Mouse (Mus musculus) forebrain, embryonic 15.5 days (tissue): Measurements from ENCODE around the gene Unc13d. TPM values are rescaled to one million over a fixed set of nuclear protein-coding genes. Genes with fewer than 3 reads are reported as not detected.
A peak's percentile ranks its signal among the peaks of the same experiment; 100 is the strongest.
"Not testable (repeated sequence)": the region's sequence is repeated elsewhere in the genome, so short reads cannot be mapped to it uniquely, and the experiment has no call there.

Source experiments
- ATAC-seq: fragments of 200-750 bp; cut with Nextera tagmentation; replicated peaks from 2 replicates; pipeline ENCODE4 v1.8.0; 2017; ENCODE audit warnings: mild to moderate bottlenecking, moderate TSS enrichment, moderate library complexity
- H3K27ac ChIP-seq: fragments of 300-500 bp; sonication (generic); replicated peaks from 2 replicates; pipeline ENCODE4 v1.5.1; 2015; ENCODE audit warnings: mild to moderate bottlenecking, inconsistent platforms
- H3K27me3 ChIP-seq: fragments of 300-500 bp; sonication (generic); 2 replicates; pipeline ENCODE4 v1.6.1; 2015; ENCODE audit warnings: inconsistent platforms
- H3K36me3 ChIP-seq: fragments of 300-500 bp; sonication (generic); 2 replicates; pipeline ENCODE4 v1.6.1; 2015; ENCODE audit warnings: mild to moderate bottlenecking, inconsistent platforms
- H3K4me1 ChIP-seq: fragments of 300-500 bp; sonication (generic); 2 replicates; pipeline ENCODE4 v1.6.1; 2015; ENCODE audit warnings: inconsistent platforms
- H3K4me2 ChIP-seq: fragments of 300-500 bp; sonication (generic); replicated peaks from 2 replicates; pipeline ENCODE4 v1.6.1; 2015; ENCODE audit warnings: mild to moderate bottlenecking, inconsistent platforms
- H3K4me3 ChIP-seq: fragments of 300-500 bp; sonication (generic); 2 replicates; pipeline ENCODE4 v1.5.1; 2015; ENCODE audit warnings: mild to moderate bottlenecking, inconsistent platforms
- H3K9ac ChIP-seq: fragments of 300-500 bp; sonication (generic); replicated peaks from 2 replicates; pipeline ENCODE4 v1.6.1; 2015; ENCODE audit warnings: mild to moderate bottlenecking, inconsistent platforms
- H3K9me3 ChIP-seq: fragments of 300-500 bp; sonication (generic); 2 replicates; pipeline ENCODE4 v1.6.1; 2016; ENCODE audit warnings: inconsistent platforms
- WGBS: fragments of 180-500 bp; shearing (Covaris S2); methylation state at CpG from one replicate; pipeline ENCODE4 v1.1.7; 2015; ENCODE audit warnings: mixed read lengths; 5-methylcytosine and 5-hydroxymethylcytosine counted together
- polyA plus RNA-seq: library from polyadenylated mRNA; unstranded; fragments of >200 nt; fragmentation: Nextera tagmentation; extraction: Ambion mirVana; gene quantifications from 2 replicates; pipeline ENCODE4 v1.2.1, GENCODE M21; 2015

Gene Unc13d
- polyA plus RNA-seq, 1 experiment from 2014 or later: 0.70 TPM

DNA sequence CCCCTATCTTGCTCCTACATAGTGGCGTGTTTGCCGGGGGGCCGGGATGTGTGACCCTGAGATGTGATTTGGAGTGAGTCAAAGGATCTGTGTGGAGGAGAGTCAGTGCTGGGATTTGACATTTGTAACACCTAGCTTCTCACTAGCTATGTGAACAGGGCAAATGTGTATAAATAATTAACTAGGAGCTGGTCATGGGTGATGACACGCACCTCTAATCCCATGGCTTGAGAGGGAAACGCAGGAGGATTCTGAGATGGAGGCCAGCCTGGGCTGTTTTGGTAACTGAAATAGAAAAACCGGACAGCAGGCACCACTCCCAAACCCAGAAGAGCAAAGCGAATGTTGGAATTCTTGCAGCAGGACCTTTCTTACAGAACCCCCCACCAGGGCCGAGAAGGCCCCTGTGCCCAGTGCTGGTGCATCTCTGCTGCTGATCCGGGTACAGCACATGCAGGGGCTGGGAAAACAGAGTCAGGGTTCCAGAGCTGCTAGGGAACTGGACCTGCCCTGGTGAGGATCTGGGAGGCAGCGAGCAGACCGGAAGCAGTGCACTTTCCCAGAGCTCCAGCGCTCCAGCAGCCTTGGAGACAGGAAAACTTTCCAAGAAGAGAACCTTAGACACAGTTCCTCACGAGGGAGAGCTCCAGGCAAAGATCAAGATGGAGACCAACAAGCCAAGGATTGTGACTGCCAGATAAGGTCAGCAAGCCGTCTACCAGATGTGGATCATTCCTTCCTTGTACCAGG, 21.1 kb upstream of the Unc13d start:
- H3K36me3 ChIP-seq: no peaks in the 10 kb centered on the region
- WGBS: 83% methylated on average over 14 of the region's 14 CpGs
- H3K4me1 ChIP-seq: peaks cover 17% of the 10 kb centered on the region
- H3K9me3 ChIP-seq: no peaks in the 10 kb centered on the region
- no peak overlapping the region for H3K9ac ChIP-seq
- ATAC-seq: no peak
- no peak overlapping the region for H3K27ac ChIP-seq
- H3K27me3 ChIP-seq: no peaks in the 10 kb centered on the region
- no peak overlapping the region for H3K4me2 ChIP-seq
- H3K4me3 ChIP-seq: no peak overlapping the region

- Histone ChIP-seq H3K4me1 (0 out of 2 replicates have a peak, but pooled peaks cover 1% of the 10 kb centered on the region), H3K4me2 (no peak overlapping the region), H3K4me3 (no peak overlapping the region), H3K27me3 (no peaks in the 10 kb centered on the region), H3K36me3 (no peaks in the 10 kb centered on the region), H3K9me3 (no peaks in the 10 kb centered on the region), H3K9ac (no peak overlapping the region), H3K27ac (no peak overlapping the region)
- no peak for ATAC-seq
- WGBS: 92% methylated on average over 5 of the region's 5 CpGs
Measured at GRCm38 (mm10) chr11:116096213-116097108, 18.7 kb upstream of the Unc13d start.

DNA sequence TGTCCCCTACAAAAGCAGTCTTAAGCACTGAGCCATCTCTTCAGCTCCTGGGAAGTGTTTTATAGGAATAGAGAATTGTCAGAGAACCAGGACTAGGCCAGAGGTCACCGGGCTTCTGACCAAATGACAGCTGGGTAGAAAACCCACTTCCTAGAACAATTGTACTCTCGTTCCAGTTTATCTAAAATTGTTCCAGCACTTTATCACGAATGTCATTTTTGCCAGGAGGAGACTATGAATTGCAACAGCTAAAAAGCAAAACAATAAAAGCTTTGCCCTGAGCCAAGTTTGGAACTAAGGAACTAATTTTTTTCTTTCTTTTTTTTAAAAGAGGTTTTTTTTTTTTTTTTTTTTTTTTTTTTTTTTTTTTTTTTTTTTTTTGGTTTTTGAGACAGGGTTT, 17.8 kb upstream of the Unc13d start:
- ATAC-seq: no peak

GRCm38 (mm10) chr11:116093771-116094565, 16.2 kb upstream of the Unc13d start:
- Histone ChIP-seq H3K9ac (no peak overlapping the region), H3K4me2 (no peak overlapping the region), H3K27ac (no peak overlapping the region), H3K4me3 (no peak overlapping the region), H3K27me3 (no peaks in the 10 kb centered on the region), H3K4me1 (no peaks in the 10 kb centered on the region), H3K36me3 (no peaks in the 10 kb centered on the region), H3K9me3 (no peaks in the 10 kb centered on the region)
- no peak for ATAC-seq
- 73% methylated on average over 16 of the region's 16 CpGs for WGBS

More for the DNA sequence above, 17.8 kb upstream of the Unc13d start:
- Histone ChIP-seq H3K4me1 (no peaks in the 10 kb centered on the region), H3K9me3 (no peaks in the 10 kb centered on the region), H3K9ac (no peak overlapping the region), H3K36me3 (no peaks in the 10 kb centered on the region), H3K4me3 (no peak overlapping the region), H3K27ac (no peak overlapping the region), H3K4me2 (no peak overlapping the region), H3K27me3 (no peaks in the 10 kb centered on the region)
- 87% methylated on average over 3 of the region's 3 CpGs for WGBS

DNA sequence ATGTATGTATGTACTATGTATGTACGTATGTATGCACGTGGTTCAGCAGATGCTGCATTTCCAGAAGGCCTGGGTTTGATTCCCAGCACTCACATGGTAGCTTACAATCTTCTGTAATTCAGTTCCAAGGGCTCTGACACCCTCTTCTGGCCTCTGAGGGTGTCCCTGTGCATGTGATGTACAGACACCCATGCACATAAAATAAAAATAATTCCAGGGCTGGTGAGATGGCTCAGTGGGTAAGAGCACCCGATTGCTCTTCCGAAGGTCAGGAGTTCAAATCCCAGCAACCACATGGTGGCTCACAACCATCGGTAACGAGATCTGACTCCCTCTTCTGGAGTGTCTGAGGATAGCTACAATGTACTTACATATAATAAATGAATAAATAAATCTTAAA, 15.2 kb upstream of the Unc13d start:
- not testable (repeated sequence) for H3K4me1 ChIP-seq, H3K9me3 ChIP-seq, H3K4me3 ChIP-seq, H3K36me3 ChIP-seq, H3K27me3 ChIP-seq, H3K4me2 ChIP-seq, H3K27ac ChIP-seq, ATAC-seq, H3K9ac ChIP-seq
- 93% methylated on average over 6 of the region's 6 CpGs for WGBS

- WGBS: 88% methylated on average over 6 of the region's 6 CpGs
- Histone ChIP-seq H3K9ac (no peak overlapping the region), H3K9me3 (no peaks in the 10 kb centered on the region), H3K4me3 (no peak overlapping the region), H3K4me1 (peaks cover 4% of the 10 kb centered on the region; the same call in 1 of the 2 replicates), H3K27ac (no peak overlapping the region), H3K27me3 (no peaks in the 10 kb centered on the region), H3K36me3 (no peaks in the 10 kb centered on the region), H3K4me2 (no peak overlapping the region)
- no peak for ATAC-seq
Measured at GRCm38 (mm10) chr11:116091591-116091990, 13.8 kb upstream of the Unc13d start.

DNA sequence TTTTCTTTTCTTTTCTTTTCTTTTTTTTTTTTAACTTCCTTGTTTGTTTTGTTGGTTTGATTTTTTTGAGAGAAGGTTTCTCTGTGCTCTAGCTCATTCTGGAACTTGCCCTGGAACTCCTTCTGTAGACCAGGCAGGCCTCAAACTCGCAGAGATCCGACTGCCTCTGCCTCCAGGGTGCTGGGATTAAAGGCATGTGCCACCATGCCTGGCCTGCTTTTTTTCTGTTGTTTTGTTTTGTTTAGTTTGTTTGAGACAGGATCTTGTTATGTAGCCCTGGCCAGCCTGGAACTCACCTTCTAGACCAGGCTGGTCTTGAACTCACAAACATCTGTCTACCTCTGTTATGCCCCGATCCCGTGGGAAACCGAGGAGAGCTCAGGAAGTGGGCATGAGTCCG, 11.8 kb upstream of the Unc13d start:
- no peaks in the 10 kb centered on the region for H3K36me3 ChIP-seq
- H3K4me2 ChIP-seq: no peak overlapping the region
- H3K27ac ChIP-seq: no peak overlapping the region
- H3K4me3 ChIP-seq: no peak overlapping the region
- ATAC-seq: no peak
- H3K4me1 ChIP-seq: peaks cover 15% of the 10 kb centered on the region
- 94% methylated on average over 6 of the region's 6 CpGs for WGBS
- no peaks in the 10 kb centered on the region for H3K9me3 ChIP-seq
- H3K9ac ChIP-seq: no peak overlapping the region
- H3K27me3 ChIP-seq: no peaks in the 10 kb centered on the region

GRCm38 (mm10) chr11:116088741-116089394, 11.1 kb upstream of the Unc13d start:
- Histone ChIP-seq H3K36me3 (peaks cover under 1% of the 10 kb centered on the region; the same call in 1 of the 2 replicates), H3K27ac (no peak overlapping the region), H3K4me1 (peaks cover 15% of the 10 kb centered on the region), H3K27me3 (no peaks in the 10 kb centered on the region), H3K4me2 (no peak overlapping the region), H3K9me3 (no peaks in the 10 kb centered on the region), H3K9ac (no peak overlapping the region), H3K4me3 (no peak overlapping the region)
- WGBS: 88% methylated on average over 11 of the region's 11 CpGs
- no peak for ATAC-seq

DNA sequence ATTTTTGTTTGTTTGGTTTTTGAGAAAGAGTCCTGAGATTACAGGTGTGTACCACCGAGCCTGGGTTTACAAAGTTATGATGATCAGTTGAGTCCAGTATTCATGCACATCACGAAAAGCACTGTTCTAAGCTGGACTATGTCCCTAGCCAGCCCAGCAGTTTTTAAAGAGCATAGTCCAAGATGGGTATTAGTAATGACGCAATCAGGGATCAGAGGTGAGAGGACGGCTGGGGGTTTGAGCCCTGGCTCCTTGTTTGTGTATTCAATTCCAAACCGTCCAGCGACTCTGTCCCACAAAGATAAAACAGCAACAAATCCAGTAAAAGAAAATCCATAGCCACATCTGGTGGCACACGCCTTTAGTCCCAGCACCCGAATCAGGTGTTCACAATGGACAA, 10.4 kb upstream of the Unc13d start:
- Histone ChIP-seq H3K27me3 (no peaks in the 10 kb centered on the region), H3K4me1 (peaks cover 15% of the 10 kb centered on the region), H3K4me3 (no peak overlapping the region), H3K4me2 (no peak overlapping the region), H3K9me3 (no peaks in the 10 kb centered on the region), H3K9ac (no peak overlapping the region), H3K27ac (no peak overlapping the region), H3K36me3 (peaks cover 7% of the 10 kb centered on the region)
- 89% methylated on average over 8 of the region's 8 CpGs for WGBS
- ATAC-seq: no peak

GRCm38 (mm10) chr11:116087194-116088130, 9.7 kb upstream of the Unc13d start:
- H3K4me2 ChIP-seq: peak overlapping the region; percentile 54
- H3K36me3 ChIP-seq: peaks cover 12% of the 10 kb centered on the region
- ATAC-seq: peak; percentile 83
- no peaks in the 10 kb centered on the region for H3K27me3 ChIP-seq
- no peaks in the 10 kb centered on the region for H3K9me3 ChIP-seq
- peak overlapping the region; percentile 75 for H3K27ac ChIP-seq
- H3K9ac ChIP-seq: peak overlapping the region; percentile 39
- WGBS: 4% methylated on average over 31 of the region's 31 CpGs
- peak overlapping the region; percentile 49 for H3K4me3 ChIP-seq
- peaks cover 15% of the 10 kb centered on the region for H3K4me1 ChIP-seq
